Mouse (Mus musculus): ENCODE results near the gene Ccnh. TPM values are rescaled to one million over a fixed set of nuclear protein-coding genes. Genes with fewer than 3 reads are reported as not detected.

The Ccnh gene
- polyA plus RNA-seq, 1 experiment from 2014 or later, result 87.4 TPM

Other genes starting within 250 kb of the Ccnh start
- gene Rasa1, start 99.7 kb downstream of the Ccnh start, polyA plus RNA-seq (2016; fragmentation: Nextera tagmentation; extraction: Ambion mirVana), result 29.3 and 37.7 TPM in 2 replicates

Measured in heart, embryonic 10.5 days (tissue).